ENCODE assay signal across 8 mouse cellular contexts in genomic region chr8:94362607-94363239, GRCm38 (mm10). TPM values are rescaled to one million over a fixed set of nuclear protein-coding genes. Genes with fewer than 3 reads are reported as not detected.
DNase-seq lines count a peak whose midpoint lies in the region; ATAC-seq and TF ChIP-seq lines count a peak whose summit lies in the region.

No protein-coding gene starts in this region.

- DNase-seq in CD4-positive, CD25-positive, alpha-beta regulatory T cell, adult 2 months (ENCODE audit: low read depth, low spot score): peak; percentile 23
- DNase-seq in ovary, adult 18-20 months (ENCODE audit: low spot score): peak; percentile 35
- DNase-seq in ovary, postnatal 10 days (ENCODE audit: low spot score): no peak
- DNase-seq in kidney, postnatal 10 days: peak; percentile 51
- peak; percentile 78 for DNase-seq in stomach, postnatal 0 days (ENCODE audit: low spot score)
- DNase-seq in Muller cell, postnatal 12 days (ENCODE audit: inconsistent ontology term): no peak
- no peak for DNase-seq in spleen, postnatal 4 days (ENCODE audit: low spot score in 2 of 2)

- peak overlapping the region; percentile 95 for H3K27ac ChIP-seq in stomach, postnatal 0 days (replicated peaks)

- no peak for ATAC-seq in CD4-positive, CD25-positive, alpha-beta regulatory T cell, adult 4 months
- peak; percentile 87 for ATAC-seq in stomach, postnatal 0 days (ENCODE audit: low FRiP score, low TSS enrichment)

- H3K4me3 ChIP-seq in stomach, postnatal 0 days (ENCODE audit: low read depth, low read length): no peak overlapping the region

- no peaks in the 10 kb centered on the region for H3K36me3 ChIP-seq in stomach, postnatal 0 days (ENCODE audit: control insufficient read depth, insufficient read depth, low read length)

- peaks cover 16% of the 10 kb centered on the region for H3K4me1 ChIP-seq in stomach, postnatal 0 days (replicated peaks; ENCODE audit: control insufficient read depth, insufficient read depth)

- H3K9ac ChIP-seq in stomach, postnatal 0 days (ENCODE audit: low read length): no peak overlapping the region; the same call in 1 of the 2 replicates

- no peak for TF ChIP-seq CTCF in stomach, postnatal 0 days (IDR thresholded peaks at IDR 0.05; ENCODE audit: low read depth)

- H3K9me3 ChIP-seq in stomach, postnatal 0 days (ENCODE audit: control insufficient read depth, low read length): no peaks in the 10 kb centered on the region

- WGBS in stomach, postnatal 0 days: 59% methylated on average over 7 of the region's 7 CpGs

- no peak overlapping the region for H3K4me2 ChIP-seq in stomach, postnatal 0 days (replicated peaks; ENCODE audit: low read depth)

- peak; percentile 24 for TF ChIP-seq EP300 in stomach, postnatal 0 days (optimal IDR thresholded peaks at IDR 0.05)

- H3K27me3 ChIP-seq in stomach, postnatal 0 days (ENCODE audit: control insufficient read depth, insufficient read depth, low read length): no peaks in the 10 kb centered on the region

RNA-seq across cellular contexts. Expression of gene Herpud1, which starts 23.5 kb away (rescaled TPM):
- polyA plus RNA-seq in CD4-positive, CD25-positive, alpha-beta regulatory T cell, adult 4 months (2017; shearing (Covaris generic)): 100 to 1,000 TPM; 177 to 183 TPM
- polyA plus RNA-seq in stomach, postnatal 0 days (2015; fragmentation: Nextera tagmentation; extraction: Ambion mirVana): 224 and 255 TPM in 2 replicates

RNA-seq across cellular contexts. Expression of gene Slc12a3, which starts 33.7 kb away (rescaled TPM):
- under 1 TPM in 1 of 2 experiments, not detected in 1; 0.19 TPM for polyA plus RNA-seq in CD4-positive, CD25-positive, alpha-beta regulatory T cell, adult 4 months (2017; shearing (Covaris generic))
- 0.10 and 0.22 TPM in 2 replicates for polyA plus RNA-seq in stomach, postnatal 0 days (2015; fragmentation: Nextera tagmentation; extraction: Ambion mirVana)

Comparison
In these comparisons a context has a peak if more than half of its experiments do, and no peak if none do; other contexts are left out.
1. DNase-seq: peak in CD4-positive, CD25-positive, alpha-beta regulatory T cell, adult 2 months (single experiment), ovary, adult 18-20 months (single experiment), kidney, postnatal 10 days (single experiment) and stomach, postnatal 0 days (single experiment); none in ovary, postnatal 10 days (single experiment), Muller cell, postnatal 12 days (single experiment) and spleen, postnatal 4 days (0 of 2).